Mouse (Mus musculus) liver, embryonic 14.5 days (tissue): ENCODE results near the gene Cdh22.

Experiments
- CTCF ChIP-seq: IDR thresholded peaks from 2 replicates; pipeline ENCODE4 v1.5.1; 2016; ENCODE audit warnings: antibody characterized with exemption, low read depth, control low read depth
- EP300 ChIP-seq: IDR thresholded peaks from 2 replicates; pipeline ENCODE4 v1.6.1; 2016; ENCODE audit warnings: antibody characterized with exemption, low read depth

GRCm38 (mm10) chr2:165210948-165211347, 23.7 kb downstream of the Cdh22 start:
- TF ChIP-seq CTCF (no peak), EP300 (no peak)
